Comparison of ENCODE assay signal across 9 mouse cellular contexts in genomic region chr8:125557391-125558108, GRCm38 (mm10). TPM values are rescaled to one million over a fixed set of nuclear protein-coding genes. Genes with fewer than 3 reads are reported as not detected.
DNase-seq lines count a peak whose midpoint lies in the region; ATAC-seq lines count a peak whose summit lies in the region.
"Had no signal": no experiment of that assay in that cellular context is flagged by ENCODE, and none has a peak within 500 bp of the region (broad histone marks: within the 10 kb centered on the region; RNA-seq: fewer than 3 reads in every experiment).

No protein-coding gene starts in this region.

- WGBS in lung, embryonic 15.5 days, result 46% methylated on average over 10 of the region's 10 CpGs
- 68% methylated on average over 10 of the region's 10 CpGs for WGBS in limb, embryonic 10.5 days

- ATAC-seq in lung, embryonic 15.5 days (ENCODE audit: borderline replicate concordance, extremely low read depth, low FRiP score, low TSS enrichment), result no peak
- ATAC-seq in frontal cortex, adult (ENCODE audit: low TSS enrichment), result no peak

- peak overlapping the region; percentile 81 for H3K27ac ChIP-seq in lung, embryonic 15.5 days
- H3K27ac ChIP-seq in limb, embryonic 10.5 days, result peak overlapping the region; percentile 76; the same call in 1 of the 2 replicates

- H3K9ac ChIP-seq in lung, embryonic 15.5 days, result no peak overlapping the region

- no peaks in the 10 kb centered on the region for H3K27me3 ChIP-seq in lung, embryonic 15.5 days
- no peaks in the 10 kb centered on the region; the same call in 1 of the 2 replicates for H3K27me3 ChIP-seq in limb, embryonic 10.5 days (ENCODE audit: low read depth, poor library complexity, severe bottlenecking)
- no peaks in the 10 kb centered on the region for H3K27me3 ChIP-seq in splenic B cell, adult 2 months (ENCODE audit: control insufficient read depth, insufficient read depth, low read length, poor library complexity, severe bottlenecking)

- DNase-seq in lung, postnatal 14 days, result no peak
- peak; percentile 87 for DNase-seq in fat pad, adult 2 months (ENCODE audit: extremely low read depth, low read depth, low spot score)
- DNase-seq in limb, embryonic 10.5 days (ENCODE audit: low spot score), result no peak
- peak; percentile 39 for DNase-seq in splenic B cell, adult 2 months (ENCODE audit: low read depth, low spot score)
- no peak for DNase-seq in kidney, postnatal 14 days
- DNase-seq in urinary bladder, postnatal 14 days (ENCODE audit: low spot score), result no peak
- DNase-seq: spleen, adult 18-20 months had no signal

- H3K36me3 ChIP-seq in lung, embryonic 15.5 days, result no peaks in the 10 kb centered on the region
- H3K36me3 ChIP-seq in limb, embryonic 10.5 days, result no peaks in the 10 kb centered on the region
- H3K36me3 ChIP-seq in splenic B cell, adult 2 months (ENCODE audit: control insufficient read depth, insufficient read depth, low read length, poor library complexity, severe bottlenecking), result no peaks in the 10 kb centered on the region

- H3K4me2 ChIP-seq in lung, embryonic 15.5 days, result peak overlapping the region; percentile 52; the same call in 1 of the 2 replicates

- no peaks in the 10 kb centered on the region for H3K9me3 ChIP-seq in lung, embryonic 15.5 days
- H3K9me3 ChIP-seq in limb, embryonic 10.5 days (replicated peaks), result no peaks in the 10 kb centered on the region

- no peak overlapping the region for H3K4me3 ChIP-seq in lung, embryonic 15.5 days
- H3K4me3 ChIP-seq in limb, embryonic 10.5 days, result no peak overlapping the region

- peaks cover 63% of the 10 kb centered on the region for H3K4me1 ChIP-seq in lung, embryonic 15.5 days
- H3K4me1 ChIP-seq in limb, embryonic 10.5 days, result peaks cover 58% of the 10 kb centered on the region

RNA-seq across cellular contexts. Expression of gene Sipa1l2, which starts 12.1 kb away (rescaled TPM):
- 13.4 and 15.6 TPM in 2 replicates for polyA plus RNA-seq in lung, embryonic 15.5 days (2015; fragmentation: Nextera tagmentation; extraction: Ambion mirVana)
- 11.0 and 13.9 TPM in 2 replicates for polyA plus RNA-seq in limb, embryonic 10.5 days (2016; fragmentation: Nextera tagmentation; extraction: Ambion mirVana)

Comparison
In these comparisons a context has a peak if more than half of its experiments do, and no peak if none do; other contexts are left out.
1. DNase-seq: peak in fat pad, adult 2 months (single experiment) and splenic B cell, adult 2 months (single experiment); none in lung, postnatal 14 days (single experiment), limb, embryonic 10.5 days (single experiment), kidney, postnatal 14 days (single experiment) and urinary bladder, postnatal 14 days (single experiment).